Mouse (Mus musculus) heart, embryonic 11.5 days (tissue): ENCODE data around the gene Ces2b. TPM values are rescaled to one million over a fixed set of nuclear protein-coding genes. Genes with fewer than 3 reads are reported as not detected.
"Not testable (repeated sequence)": the region's sequence is repeated elsewhere in the genome, so short reads cannot be mapped to it uniquely, and the experiment has no call there.

Experiments used
- ATAC-seq: fragments of 200-750 bp; cut with Nextera tagmentation; replicated peaks from 2 replicates; pipeline ENCODE4 v1.8.0; 2017; ENCODE audit warnings: moderate library complexity; ENCODE audit not compliant: insufficient number of reproducible peaks, low FRiP score, low TSS enrichment
- H3K27ac ChIP-seq: fragments of 300-500 bp; sonication (generic); 2 replicates; pipeline ENCODE4 v1.5.1; 2014; ENCODE audit warnings: mild to moderate bottlenecking, low read depth, low read length
- H3K27me3 ChIP-seq: fragments of 300-500 bp; sonication (generic); 2 replicates; pipeline ENCODE4 v1.6.1; 2014; ENCODE audit warnings: mild to moderate bottlenecking, low read length, mixed read lengths; ENCODE audit not compliant: control insufficient read depth, insufficient read depth
- H3K36me3 ChIP-seq: fragments of 300-500 bp; sonication (generic); 2 replicates; pipeline ENCODE4 v1.6.1; 2014; ENCODE audit warnings: mild to moderate bottlenecking, low read length, moderate library complexity, mixed read lengths; ENCODE audit not compliant: control insufficient read depth, insufficient read depth
- H3K4me1 ChIP-seq: fragments of 300-500 bp; sonication (generic); 2 replicates; pipeline ENCODE4 v1.6.1; 2014; ENCODE audit warnings: low read length; ENCODE audit not compliant: control insufficient read depth, insufficient read depth
- H3K4me2 ChIP-seq: fragments of 300-500 bp; sonication (generic); 2 replicates; pipeline ENCODE4 v1.6.1; 2014; ENCODE audit warnings: mild to moderate bottlenecking, moderate library complexity
- H3K4me3 ChIP-seq: fragments of 300-500 bp; sonication (generic); 2 replicates; pipeline ENCODE4 v1.5.1; 2014; ENCODE audit warnings: low read depth, low read length
- H3K9ac ChIP-seq: fragments of 300-500 bp; sonication (generic); 2 replicates; pipeline ENCODE4 v1.6.1; 2014; ENCODE audit warnings: mild to moderate bottlenecking, low read depth, low read length, moderate library complexity
- H3K9me3 ChIP-seq: fragments of 300-500 bp; sonication (generic); replicated peaks from 2 replicates; pipeline ENCODE4 v1.6.1; 2016; ENCODE audit warnings: low read length; ENCODE audit not compliant: control insufficient read depth
- WGBS: fragments of 180-500 bp; shearing (Covaris S2); extraction: QIAGEN DNeasy Blood & Tissue Kit; methylation state at CpG from one replicate; pipeline ENCODE4 v1.1.7; 2014; ENCODE audit not compliant: insufficient replicate concordance; 5-methylcytosine and 5-hydroxymethylcytosine counted together
- polyA plus RNA-seq: library from polyadenylated mRNA; unstranded; fragments of >200 nt; fragmentation: Nextera tagmentation; extraction: Ambion mirVana; gene quantifications from 2 replicates; pipeline ENCODE4 v1.2.1, GENCODE M21; 2014

Gene Ces2b
- polyA plus RNA-seq, 1 experiment from 2014 or later = not detected

- ATAC-seq = no peak
- Histone ChIP-seq H3K4me1 (no peaks in the 10 kb centered on the region), H3K27ac (no peak overlapping the region), H3K4me3 (no peak overlapping the region), H3K27me3 (no peaks in the 10 kb centered on the region), H3K9me3 (no peaks in the 10 kb centered on the region), H3K36me3 (no peaks in the 10 kb centered on the region), H3K9ac (no peak overlapping the region), H3K4me2 (no peak overlapping the region)
- WGBS = 60% methylated on average over 1 of the region's 1 CpGs
Observed at GRCm38 (mm10) chr8:104826912-104827311, 4.5 kb upstream of the Ces2b start.

DNA sequence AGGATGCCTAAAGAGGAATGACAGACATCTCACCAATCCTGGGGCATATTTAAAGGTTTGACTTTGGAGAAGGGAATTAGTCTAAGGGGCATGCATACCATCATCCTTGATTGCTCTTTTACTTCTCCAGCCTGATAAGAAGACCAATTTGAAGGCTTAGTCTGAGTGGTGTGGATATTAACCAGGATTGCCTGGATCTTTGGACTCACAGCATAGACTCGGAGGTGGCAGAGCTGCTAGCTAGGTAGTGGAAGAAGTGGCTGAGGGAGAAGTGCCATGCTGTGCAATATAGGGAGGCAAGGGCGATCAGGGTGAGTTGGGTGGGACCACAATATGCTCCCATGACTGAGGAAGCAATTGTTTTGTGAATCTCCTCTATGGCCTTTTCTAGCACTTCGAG, 3.2 kb upstream of the Ces2b start:
- no peak overlapping the region for H3K9ac ChIP-seq
- ATAC-seq = no peak
- no peaks in the 10 kb centered on the region for H3K27me3 ChIP-seq
- H3K4me1 ChIP-seq = no peaks in the 10 kb centered on the region
- 56% methylated on average over 3 of the region's 3 CpGs for WGBS
- no peak overlapping the region for H3K4me3 ChIP-seq
- no peaks in the 10 kb centered on the region for H3K36me3 ChIP-seq
- H3K4me2 ChIP-seq = no peak overlapping the region
- H3K9me3 ChIP-seq = no peaks in the 10 kb centered on the region
- H3K27ac ChIP-seq = no peak overlapping the region

DNA sequence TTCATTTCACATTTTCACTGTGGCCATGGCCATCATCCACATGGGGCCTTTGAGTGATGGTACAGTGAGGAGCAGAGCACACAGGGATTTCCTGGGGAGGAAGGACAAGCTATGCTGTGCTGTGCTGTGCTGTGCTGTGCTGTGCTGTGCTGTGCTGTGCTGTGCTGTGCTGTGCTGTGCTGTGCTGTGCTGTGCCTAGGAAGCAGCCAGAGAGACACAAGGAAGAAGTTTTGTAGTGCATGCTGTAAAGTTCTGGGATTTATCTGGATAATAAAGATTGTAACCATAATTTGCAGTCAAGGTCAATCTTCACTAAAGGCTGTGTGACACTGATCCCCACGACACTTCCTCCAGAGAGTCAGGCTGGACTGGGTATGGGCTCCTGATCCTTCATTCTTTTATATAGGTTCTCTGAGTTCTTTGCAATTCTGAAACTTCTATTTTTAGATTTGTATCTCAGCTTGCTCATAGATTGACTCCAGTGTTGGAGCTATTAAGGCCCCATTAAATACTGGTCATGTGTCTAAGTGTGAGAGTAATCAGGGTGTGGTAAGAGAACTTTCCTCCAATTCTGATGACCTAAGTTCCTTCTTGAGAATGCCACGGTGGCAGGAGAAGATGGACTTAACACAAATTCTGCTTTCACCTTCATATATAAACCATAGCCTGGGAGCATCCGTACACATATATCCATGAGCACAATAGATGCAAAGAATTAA, 10.1 kb downstream of the Ces2b start:
- Histone ChIP-seq H3K9ac (no peak overlapping the region), H3K4me1 (no peaks in the 10 kb centered on the region), H3K36me3 (no peaks in the 10 kb centered on the region), H3K4me2 (no peak overlapping the region), H3K9me3 (no peaks in the 10 kb centered on the region), H3K27me3 (no peaks in the 10 kb centered on the region), H3K4me3 (no peak overlapping the region), H3K27ac (no peak overlapping the region)
- ATAC-seq = no peak
- 77% methylated on average over 3 of the region's 3 CpGs for WGBS

DNA sequence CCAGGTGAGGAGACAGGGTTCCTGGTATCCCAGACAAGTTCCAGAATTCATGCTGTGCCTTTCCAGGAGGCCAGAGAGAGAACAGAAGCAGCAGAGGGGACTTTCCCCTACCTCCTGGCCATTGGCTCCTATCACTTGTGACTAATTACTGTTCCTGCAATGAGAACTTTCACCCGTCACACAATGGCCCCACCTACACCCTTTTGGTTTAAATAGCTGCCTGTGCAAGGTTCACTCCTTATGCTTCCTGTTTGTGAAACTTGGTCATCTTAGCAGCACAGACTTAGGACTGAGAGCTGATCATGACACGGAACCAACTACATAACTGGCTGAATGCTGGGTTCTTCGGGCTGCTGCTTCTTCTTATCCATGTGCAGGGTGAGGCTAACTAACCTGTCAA, 15.5 kb downstream of the Ces2b start, which contains the start of gene Ces2c:
Ces2c (plus strand) TSS at position 238 of the 400 bp plus-strand sequence.
- no peaks in the 10 kb centered on the region for H3K36me3 ChIP-seq
- H3K4me2 ChIP-seq = no peak within 1 kb of the TSS
- no peaks in the 10 kb centered on the region for H3K4me1 ChIP-seq
- no peak within 1 kb of the TSS for H3K9ac ChIP-seq
- no peak within 1 kb of the TSS for H3K4me3 ChIP-seq
- no peak for ATAC-seq
- no peaks in the 10 kb centered on the region for H3K27me3 ChIP-seq
- 73% methylated on average over 3 of the region's 3 CpGs for WGBS
- no peak within 1 kb of the TSS for H3K27ac ChIP-seq
- no peaks in the 10 kb centered on the region for H3K9me3 ChIP-seq

GRCm38 (mm10) chr8:104847741-104848462, 16.5 kb downstream of the Ces2b start:
- WGBS = 66% methylated on average over 4 of the region's 4 CpGs
- no peak for ATAC-seq
- H3K4me2 ChIP-seq = no peak overlapping the region

DNA sequence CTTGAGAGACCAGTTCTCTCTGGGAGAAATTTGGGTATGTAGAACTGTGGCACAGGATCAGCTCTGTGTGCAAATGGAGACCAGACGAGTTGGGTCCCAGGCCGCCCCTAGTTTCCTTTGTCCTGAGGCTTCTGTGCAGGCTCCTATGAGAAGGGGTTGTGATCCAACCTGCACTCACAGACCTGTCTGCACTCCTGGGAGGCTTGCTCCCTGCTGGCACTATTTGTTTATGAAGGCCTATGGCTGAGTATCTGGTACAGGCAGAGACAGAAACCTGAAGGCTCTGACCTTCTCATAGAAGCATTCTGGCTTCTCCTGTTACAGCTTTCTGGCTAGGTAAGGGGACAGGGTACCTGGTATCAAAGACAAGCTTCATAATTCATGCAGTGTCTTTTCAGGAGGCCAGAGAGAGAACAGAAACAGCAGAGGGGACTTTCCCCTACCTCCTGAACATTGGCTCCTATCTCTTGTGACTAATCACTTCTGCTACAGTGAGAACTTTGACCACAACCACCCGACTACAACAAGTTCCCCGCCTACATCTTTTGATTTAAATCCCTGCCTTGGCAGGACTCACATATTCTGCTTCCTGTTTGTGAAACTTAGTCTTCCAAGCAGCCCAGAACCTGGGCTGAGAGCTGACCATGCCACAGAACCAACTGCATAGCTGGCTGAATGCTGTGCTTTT, 35.6 kb downstream of the Ces2b start:
- H3K27me3 ChIP-seq, ATAC-seq, H3K4me3 ChIP-seq, H3K9ac ChIP-seq, H3K36me3 ChIP-seq, H3K4me1 ChIP-seq, H3K27ac ChIP-seq, H3K4me2 ChIP-seq, H3K9me3 ChIP-seq: not testable (repeated sequence)
- WGBS = no CpG with 5 or more reads among the region's 4 CpGs

More at GRCm38 (mm10) chr8:104847741-104848462, 16.5 kb downstream of the Ces2b start:
- H3K9me3 ChIP-seq = no peaks in the 10 kb centered on the region
- H3K4me3 ChIP-seq = no peak overlapping the region
- no peaks in the 10 kb centered on the region for H3K36me3 ChIP-seq
- H3K27ac ChIP-seq = no peak overlapping the region
- H3K4me1 ChIP-seq = no peaks in the 10 kb centered on the region
- H3K9ac ChIP-seq = no peak overlapping the region
- no peaks in the 10 kb centered on the region for H3K27me3 ChIP-seq

DNA sequence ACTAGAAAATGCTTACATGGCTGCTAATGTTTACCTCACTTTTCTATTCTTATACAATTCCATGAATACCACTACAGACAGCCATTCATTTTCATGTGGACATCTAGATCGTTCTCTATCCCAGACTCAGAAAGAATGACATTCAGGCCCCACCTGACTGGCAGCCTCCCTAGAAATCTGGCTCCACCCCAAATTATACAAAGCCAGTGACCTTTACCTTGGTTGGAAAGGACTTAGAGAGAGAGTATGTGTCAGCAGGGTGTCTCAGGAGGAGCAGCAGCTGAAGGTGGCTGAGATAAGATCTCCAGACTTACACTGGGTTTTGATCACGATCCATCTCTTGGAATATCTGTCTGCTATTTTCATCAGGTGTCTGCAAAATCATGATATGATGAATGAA, 37.5 kb downstream of the Ces2b start:
- no CpG with 5 or more reads among the region's 2 CpGs for WGBS
- H3K4me1 ChIP-seq, H3K9me3 ChIP-seq, H3K4me2 ChIP-seq, H3K36me3 ChIP-seq, H3K9ac ChIP-seq, H3K4me3 ChIP-seq, ATAC-seq, H3K27ac ChIP-seq, H3K27me3 ChIP-seq: not testable (repeated sequence)

GRCm38 (mm10) chr8:104886223-104886926, 55.0 kb downstream of the Ces2b start:
- H3K27ac ChIP-seq, H3K9ac ChIP-seq, H3K4me2 ChIP-seq, H3K4me1 ChIP-seq, H3K27me3 ChIP-seq, H3K9me3 ChIP-seq, H3K4me3 ChIP-seq, ATAC-seq, H3K36me3 ChIP-seq: not testable (repeated sequence)
- no CpG with 5 or more reads among the region's 4 CpGs for WGBS
